Mouse (Mus musculus) urinary bladder, postnatal 10 days (tissue): ENCODE results near the gene Aipl1.
A peak's percentile ranks its signal among the peaks of the same experiment; 100 is the strongest.

Experiments
- DNase-seq: peaks from one replicate; pipeline ENCODE4 v3.0.0; 2022; ENCODE audit warnings: low spot score

The Aipl1 gene

DNA sequence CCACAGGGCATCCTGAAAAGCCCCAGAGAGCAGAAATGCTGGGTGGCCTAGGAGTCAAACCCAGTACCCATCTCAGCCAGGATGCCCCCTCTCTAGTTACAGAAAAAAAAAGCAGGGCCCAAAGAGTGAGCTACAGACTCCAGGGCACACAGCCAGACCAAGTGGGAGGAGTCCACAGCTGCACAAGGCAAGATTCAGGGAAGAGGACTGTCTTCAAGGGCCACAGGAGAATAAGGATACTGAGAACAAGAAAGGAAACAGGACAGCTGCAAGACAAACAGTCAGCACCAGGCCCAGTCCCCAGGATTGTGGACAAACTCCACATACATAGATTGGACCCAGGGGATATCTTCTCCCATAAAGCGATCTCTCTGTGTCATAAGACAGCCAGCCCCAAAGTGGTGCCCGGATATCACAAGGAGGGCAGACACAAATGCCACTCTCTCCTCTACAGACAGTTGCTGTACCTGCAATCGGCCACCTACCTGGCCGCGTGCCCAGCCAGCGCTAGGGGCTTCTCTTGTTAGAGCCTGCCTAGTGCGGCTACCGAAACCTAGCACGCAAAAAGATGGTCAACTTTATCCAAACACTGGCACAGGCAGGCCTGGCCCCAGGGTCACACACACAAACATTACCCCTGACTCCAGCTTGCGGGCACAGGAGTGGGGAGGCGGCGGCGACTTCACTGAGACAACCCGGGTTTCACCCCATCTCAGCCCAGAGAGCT lies 13.0 kb upstream of the Aipl1 start:
- DNase-seq: no peak

DNA sequence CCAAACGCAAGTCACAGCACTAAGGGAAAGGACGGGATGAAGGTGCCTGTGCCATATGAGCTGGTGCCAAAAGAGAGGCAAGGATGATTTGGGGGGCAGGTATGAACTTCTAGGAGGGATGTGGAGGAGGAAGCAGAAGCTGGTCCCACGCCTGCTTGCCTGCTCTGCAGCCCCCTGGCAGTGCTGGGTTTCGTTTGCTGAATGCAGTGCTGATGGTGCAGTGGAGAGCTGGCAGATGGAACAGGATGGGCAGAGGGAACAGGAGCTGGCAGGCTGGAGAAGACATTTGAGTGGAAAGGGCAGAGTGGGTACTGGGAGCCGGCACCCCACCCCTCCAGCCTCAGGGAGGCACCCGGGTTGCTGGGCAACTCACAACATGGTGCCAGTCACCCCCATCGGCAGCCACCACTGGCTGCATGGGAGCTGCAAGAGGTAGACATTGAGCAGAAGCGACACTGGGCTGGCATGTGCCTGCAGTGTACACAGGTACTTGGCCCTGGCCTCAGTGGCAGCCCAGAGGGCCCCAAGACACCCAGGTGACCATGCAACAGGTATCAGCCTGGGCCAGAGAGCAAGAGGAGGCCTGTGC lies 12.0 kb upstream of the Aipl1 start:
- no peak for DNase-seq

DNA sequence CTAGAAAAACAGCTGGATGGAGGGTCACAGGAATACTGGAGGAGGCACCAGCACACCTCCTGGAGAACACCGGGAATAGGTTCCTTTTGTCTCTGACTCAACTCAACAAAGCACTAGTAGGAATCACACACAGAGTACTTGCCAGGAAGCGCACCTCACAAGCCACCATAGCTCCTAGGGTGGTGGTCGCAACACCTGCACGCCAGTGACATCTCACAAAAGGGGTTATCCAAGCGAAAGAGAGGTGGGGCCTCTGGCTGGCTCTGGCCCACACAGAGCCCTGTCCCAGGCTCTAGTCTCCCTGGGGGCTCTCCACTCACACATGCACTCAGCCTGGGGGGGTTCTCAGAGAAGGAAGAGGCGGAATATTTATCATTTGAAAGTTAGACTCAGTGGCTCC lies 11.4 kb upstream of the Aipl1 start:
- DNase-seq: no peak

DNA sequence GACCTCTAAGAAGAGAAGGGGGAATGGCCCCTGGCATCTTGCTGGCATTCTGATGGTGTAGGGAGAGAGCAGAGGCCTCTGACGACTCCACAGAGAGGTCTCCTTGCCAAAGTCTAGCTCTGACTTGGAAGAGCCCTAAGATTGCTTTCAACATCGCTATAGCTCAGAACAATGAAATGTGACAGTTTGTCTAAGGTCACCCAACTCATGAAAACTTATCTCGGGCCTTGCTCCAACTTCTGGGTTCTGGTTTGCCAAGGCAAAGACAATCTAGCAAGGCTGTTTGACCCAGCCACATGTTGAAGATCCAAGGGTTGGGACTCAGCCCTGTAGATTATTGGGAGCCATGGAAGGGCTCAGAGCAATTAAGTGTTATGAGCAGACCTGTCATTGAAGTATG lies 6.9 kb upstream of the Aipl1 start:
- no peak for DNase-seq

DNA sequence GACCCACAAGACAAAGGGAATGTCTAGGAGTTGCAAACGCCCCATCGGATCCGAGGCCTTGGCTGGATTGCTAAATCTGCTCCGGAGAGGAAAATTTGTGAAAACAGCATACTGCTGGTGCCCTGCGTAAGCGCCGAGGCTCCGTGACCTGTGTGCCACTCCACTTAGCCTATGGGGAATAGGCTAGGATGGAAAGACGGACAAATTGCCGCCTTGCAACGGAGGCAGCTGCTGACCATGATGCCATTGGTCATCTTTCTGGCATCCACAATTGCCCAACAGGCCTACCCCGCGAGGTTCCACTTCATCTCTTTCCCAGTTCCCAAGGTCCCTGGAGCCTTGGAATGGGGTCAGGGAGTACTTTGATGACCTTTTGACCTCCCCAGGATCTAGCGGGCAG lies 5.3 kb upstream of the Aipl1 start:
- DNase-seq: no peak

DNA sequence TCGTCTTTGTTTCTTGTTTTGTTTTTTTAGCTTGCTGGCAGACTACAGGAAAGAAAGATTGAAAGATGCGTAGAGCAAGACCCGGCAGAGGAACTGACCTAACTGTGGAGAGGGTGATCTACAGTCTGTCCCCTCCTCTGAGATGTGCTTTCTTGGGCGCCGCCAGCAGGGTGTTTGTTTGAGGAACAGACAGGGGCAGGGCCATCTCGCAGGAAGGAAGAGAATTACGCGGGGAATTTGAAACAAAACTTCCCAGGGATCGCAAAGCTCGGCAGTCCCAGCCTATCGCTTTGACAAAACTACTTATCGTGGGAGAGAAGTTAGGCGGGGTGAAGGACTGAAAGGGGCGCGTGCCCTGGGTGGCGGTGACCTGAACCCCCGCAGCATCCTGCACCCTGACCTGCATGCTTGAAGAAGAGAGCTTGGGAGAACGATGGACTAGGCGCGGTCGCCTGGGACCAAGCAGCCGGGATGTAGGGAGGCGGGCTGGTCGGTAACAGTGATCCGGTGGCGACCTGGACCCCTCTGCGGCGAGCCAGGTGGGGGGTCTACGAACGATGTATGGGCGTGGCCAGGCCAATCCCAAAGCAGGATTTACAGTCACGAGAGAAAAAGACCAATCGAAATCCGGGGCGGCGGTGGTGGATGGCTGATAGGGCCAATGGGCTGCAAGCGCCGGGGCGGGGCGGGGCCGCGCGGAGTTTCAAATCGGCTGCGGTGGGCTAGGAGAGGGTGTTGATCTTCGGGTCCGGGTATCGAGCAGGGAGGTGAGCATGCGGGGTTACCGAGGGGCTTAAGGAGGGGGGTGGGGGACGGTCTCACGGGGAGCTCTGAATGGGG lies 4.7 kb upstream of the Aipl1 start, which contains the start of gene Pimreg:
Gene Pimreg, plus strand, starts transcription at position 265 of the 840 bp plus-strand sequence.
- DNase-seq: peak; percentile 26

DNA sequence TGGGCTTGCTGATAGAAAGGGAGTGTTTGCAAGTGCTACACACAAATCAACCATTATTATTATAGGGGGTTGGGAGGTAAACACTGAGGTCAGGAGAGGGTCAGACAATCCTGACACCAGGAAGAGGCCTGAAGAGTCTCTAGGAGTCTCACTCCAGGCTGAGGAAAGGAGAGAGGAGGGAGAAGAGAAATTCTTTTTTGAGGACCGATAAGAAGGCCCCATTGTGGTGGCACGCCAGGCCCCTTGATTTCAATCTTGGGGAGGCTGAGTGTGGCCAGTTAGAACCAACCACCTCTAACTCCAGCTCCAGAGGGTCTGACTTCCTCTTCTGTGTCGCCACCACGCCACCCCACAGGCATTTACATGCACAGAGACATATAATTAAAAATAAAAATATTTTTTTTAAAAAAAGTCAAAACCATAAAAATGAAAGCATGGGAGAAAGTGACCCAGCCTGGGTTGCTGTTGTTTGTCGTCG lies 4.0 kb upstream of the Aipl1 start:
- no peak for DNase-seq

DNA sequence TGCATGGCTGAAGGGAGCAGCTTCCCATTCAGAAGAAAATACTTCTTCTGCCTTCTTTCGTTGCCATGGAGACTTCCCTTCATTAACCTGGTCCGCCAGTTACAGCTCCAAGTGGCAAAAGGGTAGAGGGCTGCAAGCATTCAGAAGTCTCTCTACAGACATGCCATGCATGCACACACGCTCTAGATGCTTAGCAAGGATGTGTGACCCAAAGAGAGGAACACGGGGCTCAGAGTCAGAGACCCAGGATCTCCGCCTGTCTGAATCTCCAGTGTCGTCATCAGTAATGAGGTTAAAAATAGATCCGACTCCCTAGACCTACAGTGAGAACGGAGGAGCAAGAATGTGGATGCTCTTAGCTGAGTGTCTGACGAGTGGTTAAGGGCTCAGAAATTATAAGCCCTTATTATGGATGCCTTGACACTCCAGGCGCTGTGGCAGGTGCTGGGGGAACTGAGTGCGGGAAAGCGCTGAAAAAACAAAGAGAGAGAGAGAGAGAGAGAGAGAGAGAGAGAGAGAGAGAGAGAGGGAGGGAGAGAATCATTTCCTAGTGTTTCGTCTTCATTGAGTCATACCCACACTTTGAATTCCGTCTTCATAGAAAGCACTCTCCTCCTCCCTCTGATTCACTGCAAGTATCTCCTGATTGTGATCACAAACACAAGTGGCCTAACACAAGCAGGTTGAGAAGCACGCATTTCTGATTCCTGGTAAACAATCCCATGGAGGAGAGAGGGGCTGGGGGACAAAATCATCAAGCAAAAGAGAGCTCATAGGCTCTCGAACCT lies 2.5 kb upstream of the Aipl1 start:
- DNase-seq: no peak

DNA sequence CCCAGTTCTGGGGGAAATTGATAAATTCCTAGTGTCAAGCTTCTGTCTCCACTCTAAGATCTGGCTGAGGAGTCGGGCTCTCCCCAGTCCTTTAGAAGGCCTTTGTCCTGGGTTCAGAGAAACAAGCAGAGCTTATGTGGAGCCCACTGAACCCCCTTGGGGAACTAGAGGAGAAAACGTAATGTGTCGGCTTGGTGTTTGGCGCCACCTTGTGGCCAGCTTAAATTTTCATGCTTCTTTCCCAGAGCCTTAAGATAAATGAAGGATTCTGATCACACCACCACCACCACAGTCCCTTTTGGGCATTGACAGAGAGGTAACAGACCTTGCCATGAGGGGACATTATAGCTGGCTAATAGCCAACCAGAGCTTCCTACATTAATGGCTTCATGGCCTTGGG lies 687 bp upstream of the Aipl1 start:
- no peak for DNase-seq

DNA sequence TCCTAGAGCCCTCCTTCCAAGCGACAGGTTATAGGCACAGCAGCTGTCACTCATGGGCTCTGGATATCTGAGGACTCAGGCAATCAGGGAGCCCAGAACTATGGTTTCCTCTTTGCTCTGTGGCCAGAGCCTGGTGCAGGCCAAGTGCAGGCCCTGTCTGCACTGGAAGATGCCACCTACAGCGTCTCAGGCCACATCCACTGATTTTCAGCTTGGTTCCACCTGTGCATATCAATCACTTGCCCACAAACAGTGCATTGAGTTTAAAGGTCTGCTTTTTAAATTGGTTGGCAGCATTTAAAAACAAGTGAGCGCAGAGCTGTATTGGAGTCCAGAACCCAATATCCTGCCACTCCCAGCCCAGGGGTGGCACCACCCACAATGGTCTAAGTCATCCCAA lies 4.7 kb downstream of the Aipl1 start:
- DNase-seq: no peak

DNA sequence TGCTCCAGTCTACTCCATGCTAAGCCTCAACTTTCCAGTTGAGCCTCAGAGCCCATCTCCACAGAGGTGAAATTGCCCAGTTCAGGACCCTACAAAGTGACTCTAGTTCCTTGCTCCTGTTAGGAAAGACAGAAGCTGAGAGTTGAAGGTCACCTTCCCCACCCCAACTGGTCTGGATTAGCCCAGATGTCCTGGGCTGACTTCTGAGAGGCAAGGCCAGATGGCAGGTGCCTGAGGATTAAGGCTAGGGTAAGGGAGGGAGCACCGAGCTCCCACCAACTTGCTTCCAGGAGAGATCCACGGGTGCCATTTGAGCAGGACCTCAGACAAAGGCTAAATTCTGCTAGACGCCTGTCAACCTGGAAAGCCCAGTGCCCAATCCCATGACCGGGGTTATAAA lies 5.2 kb downstream of the Aipl1 start:
- no peak for DNase-seq

DNA sequence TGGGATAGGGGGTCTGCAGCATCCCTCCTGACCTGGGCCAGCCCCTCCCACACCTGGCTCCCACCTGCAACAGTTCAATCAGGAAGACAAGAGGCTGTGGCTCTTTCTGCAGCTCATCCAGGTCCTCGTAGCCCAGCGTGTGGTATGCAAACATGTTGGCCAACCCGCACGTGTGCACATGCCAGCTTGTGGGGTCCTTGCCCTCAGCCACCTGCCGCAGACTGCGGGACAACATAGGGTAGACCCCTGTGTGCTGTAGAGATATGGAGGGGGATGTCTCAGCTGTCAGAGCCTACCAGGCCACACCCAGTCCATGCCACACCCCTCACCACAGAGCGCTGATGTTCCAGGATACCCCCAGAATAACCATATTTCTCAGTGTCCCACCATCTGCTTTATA lies 6.0 kb downstream of the Aipl1 start:
- DNase-seq: no peak

DNA sequence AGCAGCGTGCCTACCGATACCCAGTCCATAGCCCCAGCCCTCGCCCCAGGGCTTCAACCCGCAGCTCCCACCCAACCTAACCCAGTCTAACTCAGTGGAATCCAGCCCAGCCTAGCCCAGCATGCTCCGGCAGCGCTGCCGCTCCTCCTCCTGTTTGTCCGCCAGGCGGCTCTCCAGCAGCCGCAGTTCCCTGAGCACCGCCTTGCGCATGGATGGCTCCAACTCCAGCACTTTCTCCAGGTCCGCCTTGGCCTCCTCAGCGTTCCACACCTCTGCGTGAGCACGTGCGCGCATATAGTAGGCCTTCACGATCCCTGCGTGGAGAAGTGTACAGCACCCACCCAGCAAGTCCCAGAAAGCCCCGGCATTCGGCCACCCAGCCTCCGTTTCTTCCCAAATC lies 8.2 kb downstream of the Aipl1 start:
- DNase-seq: no peak

DNA sequence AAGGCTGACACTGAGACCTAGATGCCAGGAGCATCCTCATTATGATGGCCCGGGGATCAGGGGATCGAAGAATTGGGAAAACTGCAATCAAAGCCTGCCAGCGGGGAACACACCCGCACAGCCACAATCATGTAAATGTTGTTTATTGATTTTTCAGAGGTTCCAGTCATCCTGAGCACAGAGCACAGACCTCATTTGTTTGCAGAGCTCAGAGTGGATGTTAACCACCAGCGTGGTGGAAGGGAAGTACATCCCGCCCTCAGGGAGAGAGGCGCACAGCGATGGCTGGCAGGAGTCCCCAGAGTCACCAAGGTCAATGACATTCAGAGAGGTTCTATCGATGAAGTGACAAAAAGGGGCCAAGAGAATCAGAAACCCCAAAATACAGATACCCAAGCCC lies 9.5 kb downstream of the Aipl1 start:
- no peak for DNase-seq

DNA sequence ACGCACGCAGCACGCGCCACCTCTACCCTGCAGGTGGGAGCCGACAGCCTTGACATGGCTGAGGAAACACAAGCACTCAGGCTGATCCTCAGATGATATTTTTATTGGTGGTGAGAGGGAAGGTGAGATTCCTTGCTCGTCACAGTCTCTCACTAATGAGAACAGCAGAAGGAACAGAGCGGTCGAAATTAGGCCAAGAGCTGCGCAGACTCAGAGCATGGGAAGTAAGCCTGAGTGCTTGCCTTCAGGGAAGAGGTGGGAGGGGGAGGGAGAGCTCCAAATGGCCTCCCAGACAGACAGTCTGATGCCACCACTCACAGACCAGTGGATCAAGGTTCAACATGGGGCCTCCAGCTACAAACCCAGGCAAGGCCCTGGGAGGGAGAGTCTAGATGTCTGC lies 10.8 kb downstream of the Aipl1 start:
- DNase-seq: no peak

DNA sequence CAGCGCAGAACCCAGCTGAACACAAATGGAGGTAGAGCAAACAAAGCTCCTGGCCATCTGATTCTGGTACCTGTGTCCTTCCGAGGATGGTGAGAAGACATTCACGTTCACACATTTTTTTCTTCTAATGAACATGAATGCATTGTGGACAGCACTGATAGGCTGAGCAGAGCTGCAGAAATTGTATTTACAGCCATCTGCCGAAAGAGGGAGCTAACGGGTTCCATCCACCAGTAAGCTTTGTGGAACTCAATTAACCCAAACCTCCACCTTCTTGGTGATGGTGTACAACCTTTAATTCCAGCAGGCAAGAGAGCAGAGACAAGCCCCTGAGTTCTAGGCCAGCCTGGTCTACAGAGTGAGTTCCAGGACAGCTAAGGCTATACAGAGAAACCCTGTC lies 11.5 kb downstream of the Aipl1 start:
- DNase-seq: no peak

DNA sequence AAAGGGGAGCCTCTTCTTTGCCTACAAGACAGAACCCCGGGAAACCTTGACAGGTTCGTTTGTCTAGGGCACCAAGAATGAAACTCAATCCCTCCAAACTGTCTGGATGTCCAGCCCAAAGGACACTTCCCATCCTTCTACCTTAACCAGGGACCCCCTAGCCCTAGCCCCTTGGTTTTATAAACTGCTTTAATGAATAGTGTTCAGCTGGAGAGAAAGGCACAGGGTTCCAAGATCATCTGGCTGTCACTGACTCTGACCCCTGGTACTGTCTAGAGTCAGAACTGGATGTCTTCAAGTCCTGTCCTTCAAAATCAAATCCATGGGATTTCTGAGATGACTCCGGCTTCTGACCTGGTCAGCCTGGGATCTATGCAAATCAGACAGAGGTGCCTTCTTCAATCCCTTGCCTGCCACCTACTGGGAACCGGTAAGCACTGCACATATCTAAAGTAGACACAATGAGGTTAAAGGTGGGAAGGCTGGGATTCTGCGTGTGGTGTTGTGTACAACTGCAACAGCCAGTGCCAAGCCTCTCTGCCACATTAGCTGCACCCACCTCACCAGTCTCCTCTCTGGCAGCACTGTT lies 13.0 kb downstream of the Aipl1 start:
- DNase-seq: no peak

DNA sequence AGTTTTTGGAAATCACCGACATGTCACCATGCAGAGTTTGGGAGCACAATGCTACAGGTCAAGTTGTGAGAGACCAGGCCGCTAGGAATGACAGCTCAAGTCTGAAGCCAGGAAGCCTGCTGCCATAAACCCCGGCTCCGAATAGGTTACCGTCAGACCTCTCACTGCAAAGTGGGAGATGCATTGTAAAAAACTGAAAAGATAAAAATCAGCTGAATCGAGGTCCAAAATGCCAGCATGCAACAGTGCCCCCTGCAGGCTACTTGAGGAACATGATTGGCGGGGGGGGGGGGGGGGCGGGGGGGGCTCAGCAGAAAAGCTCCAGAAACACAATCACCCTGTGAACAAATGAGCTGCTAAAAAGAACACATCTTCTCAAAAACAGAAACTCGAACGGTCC lies 13.7 kb downstream of the Aipl1 start:
- DNase-seq: no peak

DNA sequence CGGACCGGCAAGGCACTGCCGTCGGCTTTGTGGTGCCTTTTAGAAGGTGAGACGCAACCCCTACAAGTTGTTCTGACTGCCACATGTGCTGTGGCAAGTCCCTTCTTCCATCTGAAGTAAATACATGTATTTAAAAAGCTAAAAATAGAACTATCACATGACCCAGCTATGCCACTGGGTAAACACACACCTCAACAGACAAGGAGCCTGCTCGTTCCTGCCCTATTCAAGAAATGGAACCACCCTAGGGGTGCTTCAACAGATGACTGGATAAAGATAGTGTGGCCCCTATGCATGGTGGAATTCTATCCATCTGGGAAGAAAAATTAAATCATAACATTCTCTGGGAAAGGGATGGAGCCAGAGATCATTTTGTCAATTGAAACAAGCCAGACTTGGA lies 14.5 kb downstream of the Aipl1 start:
- no peak for DNase-seq

DNA sequence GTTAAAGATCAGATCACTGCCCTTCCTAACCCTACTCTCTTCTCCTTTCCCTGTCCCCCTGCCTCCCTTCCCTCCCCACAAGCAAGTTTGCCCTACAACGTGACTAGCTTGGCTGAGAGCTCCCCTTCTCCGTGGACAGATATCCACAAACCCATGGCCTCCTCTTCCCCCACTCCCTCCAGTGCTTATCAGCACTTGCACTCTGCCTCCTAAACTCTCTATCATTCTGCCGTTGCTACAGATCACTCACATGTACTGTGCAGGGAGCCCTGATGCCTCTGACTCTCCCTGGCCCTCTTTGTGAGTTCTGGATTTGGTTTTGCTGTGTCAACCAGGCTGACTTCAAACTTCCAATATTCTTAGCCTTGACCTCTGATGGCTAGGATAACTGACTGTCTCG lies 16.3 kb downstream of the Aipl1 start:
- no peak for DNase-seq

DNA sequence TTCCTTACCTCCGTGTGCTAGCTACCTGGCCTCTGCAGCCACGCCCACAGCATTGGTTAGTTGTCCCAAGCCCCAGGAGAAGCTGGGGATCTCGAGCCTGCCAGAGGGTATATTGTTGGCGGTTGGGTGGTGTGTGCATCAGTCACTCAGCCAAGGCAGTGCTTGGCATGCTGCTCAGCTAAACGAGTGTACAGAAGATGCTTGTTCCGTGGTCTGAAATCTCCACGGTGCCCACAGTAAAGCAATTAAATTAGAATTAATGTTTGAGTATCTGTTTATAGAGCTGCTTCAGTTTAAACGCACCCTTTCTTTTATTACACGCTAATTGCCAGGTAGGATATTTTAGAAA lies 20.1 kb downstream of the Aipl1 start:
- no peak for DNase-seq
